Mouse (Mus musculus) heart, adult 11 months (tissue): ENCODE results near the gene D430042O09Rik.

Source experiments
- DNase-seq: peaks from one replicate; pipeline ENCODE4 v3.0.0; 2022

The D430042O09Rik gene

DNA sequence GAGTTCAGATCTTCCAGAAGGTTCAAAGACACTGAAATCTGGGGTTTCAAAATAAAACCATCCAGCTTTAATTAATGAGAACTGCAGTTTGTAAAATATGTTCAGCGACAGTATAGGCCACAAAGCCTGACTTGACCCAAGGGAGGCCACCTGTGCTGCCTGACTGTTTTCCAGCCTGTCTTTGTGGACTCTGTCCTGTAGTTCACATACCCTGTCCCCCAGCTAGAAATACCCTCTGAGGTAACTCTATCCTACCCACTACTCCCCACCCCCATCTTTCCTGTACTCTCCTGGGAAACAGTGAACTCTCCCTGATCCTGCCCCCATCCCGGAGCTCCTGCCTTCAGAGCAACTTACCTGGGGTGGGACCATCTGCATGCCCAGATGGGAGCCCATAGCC lies 175.5 kb downstream of the D430042O09Rik start:
- no peak for DNase-seq

DNA sequence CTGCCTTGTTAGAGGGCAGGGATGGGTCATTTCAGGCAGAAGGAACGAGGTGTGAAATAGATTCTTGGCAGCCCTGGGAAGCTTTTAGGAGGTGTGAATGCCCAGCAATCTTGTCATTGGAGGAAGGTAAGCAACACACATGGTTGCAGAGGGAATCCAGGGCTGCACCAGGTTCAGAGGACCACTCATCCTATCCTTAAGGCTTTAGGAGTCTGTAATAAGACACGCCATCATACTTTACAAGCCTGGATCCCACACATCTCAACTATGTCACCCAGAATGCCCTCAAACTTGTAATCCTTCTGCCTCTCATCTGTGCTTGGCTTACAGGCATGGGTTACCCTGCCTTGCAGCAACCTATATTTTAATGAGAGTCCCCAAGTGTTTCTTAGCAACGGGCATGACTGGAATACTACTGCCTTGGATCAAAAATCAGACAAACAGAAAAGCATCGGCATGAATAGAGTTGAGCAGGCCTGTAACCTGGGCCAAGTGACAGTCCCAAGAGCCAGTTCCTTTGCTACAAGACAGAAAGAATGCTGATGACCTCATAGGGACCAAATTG lies 178.5 kb downstream of the D430042O09Rik start:
- no peak for DNase-seq

DNA sequence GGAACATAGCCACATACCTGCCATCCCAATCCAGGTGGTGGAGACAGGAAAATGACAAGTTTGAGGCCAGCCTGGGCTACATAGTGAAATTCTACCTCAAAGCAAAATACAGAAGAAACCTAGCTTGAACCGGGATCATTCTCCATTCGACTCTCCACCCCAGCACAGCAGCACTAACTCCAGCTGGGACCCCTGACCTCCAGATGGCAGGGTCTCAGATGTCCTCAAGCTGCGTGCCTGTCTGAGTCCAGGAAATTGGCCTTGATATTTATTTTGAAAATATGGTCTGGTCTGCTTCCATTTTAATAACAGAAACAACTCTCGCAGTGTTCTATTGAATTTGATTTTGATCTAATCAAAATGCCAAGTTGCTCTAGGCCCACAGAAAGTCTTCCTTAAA lies 179.4 kb downstream of the D430042O09Rik start:
- no peak for DNase-seq

DNA sequence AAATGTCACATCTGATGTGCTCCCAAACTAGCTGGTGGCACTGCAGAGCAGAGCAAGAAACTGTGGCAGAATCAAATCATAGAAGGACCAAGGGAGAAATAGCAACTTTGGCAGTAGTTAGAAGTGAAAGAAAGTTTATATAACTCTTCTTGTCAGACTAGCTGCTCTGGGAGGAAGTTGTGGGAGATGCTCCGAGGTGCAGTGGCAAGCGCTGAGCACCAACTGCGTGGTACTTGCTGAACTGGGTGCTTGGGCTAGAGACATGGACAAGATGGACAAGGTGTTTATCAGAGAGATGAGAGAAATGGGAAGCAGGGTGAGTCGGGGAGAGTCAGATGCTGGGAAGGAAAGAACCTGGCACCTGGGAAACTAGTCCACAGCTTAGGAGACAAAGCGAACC lies 180.1 kb downstream of the D430042O09Rik start:
- no peak for DNase-seq

DNA sequence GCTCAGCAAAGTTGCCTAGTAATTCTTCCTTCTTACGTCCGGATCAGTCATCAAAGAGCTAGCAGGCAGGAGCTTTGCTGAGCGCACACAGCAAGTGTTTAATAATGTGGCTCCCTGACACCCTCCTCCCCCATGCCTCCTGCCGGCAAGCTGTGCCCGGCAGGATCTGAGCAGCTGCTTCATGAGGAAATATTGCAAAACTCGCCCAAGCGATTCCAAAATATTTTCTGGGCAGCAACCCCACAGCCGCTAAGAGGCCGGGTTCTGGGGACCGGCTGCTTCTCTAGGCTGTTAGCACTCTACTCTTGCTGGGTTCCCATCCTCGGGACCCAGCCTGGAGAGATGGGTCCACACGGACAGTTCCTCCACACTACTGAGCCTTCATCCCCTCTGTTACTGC lies 180.7 kb downstream of the D430042O09Rik start:
- DNase-seq = peak; percentile 96

DNA sequence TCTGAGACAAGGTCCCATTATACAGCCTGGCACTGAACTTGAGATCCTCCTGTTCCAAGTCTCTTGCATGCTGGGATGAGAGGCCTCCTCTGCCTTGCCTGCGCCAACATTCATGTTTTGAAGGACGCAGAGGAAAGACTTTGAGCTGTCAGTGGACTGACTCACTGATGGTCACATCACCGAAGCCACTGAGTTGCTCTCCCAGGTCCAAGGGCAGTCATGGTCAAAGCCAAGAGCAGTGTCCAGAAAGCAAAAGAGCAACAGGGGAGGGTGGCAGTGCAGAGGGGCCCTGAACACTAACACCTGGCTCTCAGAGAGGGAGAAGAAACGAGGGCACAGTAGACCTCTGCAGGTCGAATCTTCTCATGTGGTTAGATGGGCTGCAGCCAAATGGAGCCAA lies 185.9 kb downstream of the D430042O09Rik start:
- no peak for DNase-seq

DNA sequence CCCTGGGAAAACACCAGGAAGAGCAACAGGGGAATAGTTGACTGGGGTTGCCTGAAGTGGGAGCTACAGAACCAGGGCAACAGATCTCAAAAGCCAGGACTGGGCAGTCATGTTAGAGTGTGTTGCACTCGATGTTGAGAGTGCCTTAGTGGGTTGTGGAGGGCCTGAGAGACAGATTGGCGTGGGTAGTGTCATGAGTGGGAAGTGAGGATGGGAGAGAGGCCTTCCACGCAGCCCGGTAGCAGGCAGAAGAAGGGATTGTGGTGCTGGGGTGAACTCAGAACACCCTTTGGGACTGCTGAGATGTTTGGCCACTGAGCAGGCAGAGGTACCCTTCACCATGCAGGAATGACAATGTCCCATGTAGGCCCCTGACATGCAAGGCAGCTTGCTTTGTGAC lies 189.4 kb downstream of the D430042O09Rik start:
- DNase-seq = no peak

DNA sequence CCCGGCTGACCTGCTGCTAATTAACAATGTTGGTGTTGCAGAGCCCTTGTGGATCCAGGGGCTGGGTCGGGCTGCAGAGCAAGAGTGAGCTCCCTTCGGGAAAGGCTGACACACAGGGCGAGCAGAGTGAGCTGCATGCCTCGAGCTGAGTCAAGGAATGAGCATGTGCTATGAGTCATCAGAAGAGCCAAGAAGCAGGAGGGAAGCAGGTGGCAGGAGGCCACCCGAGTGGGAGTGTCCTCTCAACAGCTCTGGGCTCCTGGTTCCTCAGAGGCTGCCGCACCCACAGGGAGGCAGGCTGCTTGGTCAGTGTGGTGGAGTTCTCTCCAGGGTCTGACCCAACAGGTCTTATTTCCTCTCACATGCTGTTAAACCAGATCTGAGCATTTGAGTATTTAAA lies 191.3 kb downstream of the D430042O09Rik start:
- DNase-seq = peak; percentile 96

DNA sequence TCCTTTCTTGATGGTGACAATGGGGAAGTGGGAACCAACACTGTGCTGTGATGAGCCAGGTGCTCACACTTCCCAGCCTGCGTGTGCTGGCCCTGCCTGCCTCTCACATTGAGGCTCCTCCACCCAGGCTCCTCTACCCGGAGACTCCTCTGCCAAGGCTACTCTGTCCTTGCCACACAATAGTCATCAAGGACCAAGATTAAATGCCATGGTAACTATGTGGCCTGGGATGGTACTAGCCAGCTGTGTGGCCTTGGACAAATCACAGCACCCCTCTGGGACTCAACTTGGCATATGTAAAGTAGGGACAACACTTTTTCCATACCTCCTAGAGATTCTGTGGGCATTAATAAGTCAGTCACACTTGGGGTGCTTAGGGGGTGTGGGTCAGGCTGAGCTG lies 192.2 kb downstream of the D430042O09Rik start:
- DNase-seq = no peak

DNA sequence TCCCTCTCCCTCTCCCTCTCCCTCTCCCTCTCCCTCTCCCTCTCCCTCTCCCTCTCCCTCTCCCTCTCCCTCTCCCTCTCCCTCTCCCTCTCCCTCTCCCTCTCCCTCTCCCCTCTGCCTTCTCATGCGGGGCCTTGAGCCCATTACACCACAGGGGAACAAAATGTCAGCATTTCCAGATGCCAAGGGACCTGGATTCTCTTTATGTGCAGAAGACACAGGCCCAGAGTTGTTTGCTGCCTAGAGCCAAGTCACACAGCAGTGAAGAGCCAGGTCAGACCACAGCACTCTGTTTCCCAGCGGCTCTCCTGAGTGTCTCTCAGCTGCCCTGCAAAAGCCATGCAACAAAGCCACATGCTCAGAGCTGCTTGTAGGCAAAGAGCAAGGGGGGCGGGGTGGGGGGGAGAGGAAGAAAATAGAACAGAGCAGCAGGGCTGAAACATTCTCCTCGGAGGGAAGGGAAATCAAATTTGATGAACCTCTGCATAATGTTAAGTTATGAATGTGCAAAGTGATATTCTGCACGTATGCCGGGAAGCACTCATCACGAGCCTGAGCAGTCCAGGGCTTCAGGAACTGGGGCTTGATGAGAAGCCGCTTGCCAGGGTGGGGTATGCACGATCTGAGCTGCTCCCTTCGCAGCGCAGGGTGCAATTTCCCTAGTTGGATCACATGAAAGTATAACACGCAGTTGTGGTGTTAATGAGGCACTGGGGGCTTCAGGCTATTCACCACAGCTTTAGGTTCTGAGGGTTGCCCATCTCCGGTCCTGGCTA lies 192.9 kb downstream of the D430042O09Rik start:
- no peak for DNase-seq

DNA sequence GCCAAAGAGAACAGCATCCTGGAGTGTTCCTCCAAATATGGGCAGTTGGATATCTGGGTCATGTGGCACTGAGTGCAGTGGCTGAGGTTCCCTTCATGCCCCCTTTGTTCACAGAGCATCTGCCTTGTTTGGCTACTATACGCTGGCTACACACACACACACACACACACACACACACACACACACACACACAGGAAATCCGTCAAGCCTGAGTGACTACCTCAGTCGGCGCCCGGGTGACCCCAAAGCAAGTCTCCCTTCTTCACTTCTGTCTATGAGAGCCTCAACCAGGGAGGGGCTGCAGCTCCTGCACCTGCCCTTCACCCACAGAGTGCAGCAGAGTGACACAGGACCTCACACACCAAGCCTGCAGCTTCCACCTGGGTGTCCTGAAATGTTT lies 213.1 kb downstream of the D430042O09Rik start:
- DNase-seq = no peak

DNA sequence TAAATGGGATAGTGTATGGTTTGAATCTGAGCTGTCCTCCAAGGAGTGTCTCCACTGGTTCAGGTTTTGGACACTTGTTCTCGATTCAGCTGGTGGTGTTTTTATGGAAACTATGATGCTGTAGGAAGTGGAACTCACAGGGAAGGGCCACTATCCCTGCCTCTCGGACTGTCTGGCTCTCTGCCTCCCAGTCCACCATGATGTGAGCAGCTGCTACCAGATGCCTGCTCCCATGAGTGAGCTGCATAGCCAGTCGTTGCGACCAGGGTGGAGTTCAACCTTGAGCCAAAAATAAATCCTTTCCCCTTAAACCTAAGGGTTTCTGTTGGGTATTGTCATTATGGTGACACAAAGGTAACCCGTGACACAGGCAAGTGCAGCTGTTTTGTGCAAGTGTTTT lies 216.4 kb downstream of the D430042O09Rik start:
- no peak for DNase-seq
